Mouse (Mus musculus): ENCODE measurements around the gene Gm3278.
"Not testable (repeated sequence)": the region's sequence is repeated elsewhere in the genome, so short reads cannot be mapped to it uniquely, and the experiment has no call there.

Gene Gm3278

GRCm38 (mm10) chr14:4892116-4892515 lies at the start of gene Gm3278:
Gene Gm3278, plus strand, starts transcription at chr14:4892416.
- DNase-seq = not testable (repeated sequence)

GRCm38 (mm10) chr14:4855299-4855980 lies 36.8 kb upstream of the Gm3278 start, which contains the start of gene Gm3264:
Gene Gm3264, plus strand, starts transcription at chr14:4855576.
- not testable (repeated sequence) for DNase-seq
